Mouse (Mus musculus) MEL (cell line): Measurements from ENCODE around the gene Aox4. TPM values are rescaled to one million over a fixed set of nuclear protein-coding genes. Genes with fewer than 3 reads are reported as not detected.

ENCODE experiments used
- DNase-seq: peaks from one replicate; pipeline ENCODE4 v3.0.0; 2011; ENCODE audit warnings: low read depth, low spot score
- H3K27ac ChIP-seq: 2 replicates; pipeline ENCODE4 v1.5.1; 2012; ENCODE audit warnings: low read depth, mild to moderate bottlenecking, control low read depth, low read length, moderate library complexity; ENCODE audit not compliant: control insufficient read depth
- H3K27me3 ChIP-seq, 2 experiments: fragments of 150-350 bp in 1 of 2; sonication (generic) in 1 of 2; 2 replicates each; pipeline ENCODE4 v1.6.1; 2012; ENCODE audit warnings: low read length in 2 of 2, mild to moderate bottlenecking in 2 of 2, improper control_type of control experiment in 1 of 2, moderate library complexity in 1 of 2; ENCODE audit not compliant: insufficient read depth in 2 of 2, control insufficient read depth in 1 of 2
- H3K36me3 ChIP-seq, 2 experiments: 2 replicates each; pipeline ENCODE4 v1.6.1; 2012 to 2014; ENCODE audit warnings: low read length in 2 of 2, improper control_type of control experiment in 1 of 2, inconsistent platforms in 1 of 2, mild to moderate bottlenecking in 1 of 2; ENCODE audit not compliant: insufficient read depth in 2 of 2, control insufficient read depth in 1 of 2
- H3K4me1 ChIP-seq, 2 experiments: fragments of 150-350 bp in 1 of 2; sonication (generic) in 1 of 2; 2 replicates each; pipeline ENCODE4 v1.6.1; 2012; ENCODE audit warnings: low read length in 2 of 2, improper control_type of control experiment in 1 of 2, mild to moderate bottlenecking in 1 of 2; ENCODE audit not compliant: insufficient read depth in 2 of 2, control insufficient read depth in 1 of 2
- H3K4me3 ChIP-seq, 2 experiments: fragments of 150-350 bp in 1 of 2; sonication (generic) in 1 of 2; 2 replicates each; pipeline ENCODE4 v1.5.1; 2012; ENCODE audit warnings: low read depth in 2 of 2, low read length in 2 of 2, mild to moderate bottlenecking in 2 of 2, moderate library complexity in 2 of 2, control low read depth in 1 of 2, improper control_type of control experiment in 1 of 2; ENCODE audit not compliant: control insufficient read depth in 1 of 2, insufficient read depth in 1 of 2
- H3K79me2 ChIP-seq: 2 replicates; pipeline ENCODE4 v1.6.1; 2012; ENCODE audit warnings: mild to moderate bottlenecking, low read length, moderate library complexity; ENCODE audit not compliant: control insufficient read depth, poor library complexity, insufficient read depth
- H3K9ac ChIP-seq: 2 replicates; pipeline ENCODE4 v1.6.1; 2012; ENCODE audit warnings: low read depth, mild to moderate bottlenecking, control low read depth, low read length, moderate library complexity; ENCODE audit not compliant: control insufficient read depth, poor library complexity, severe bottlenecking
- H3K9me3 ChIP-seq: fragments of 150-350 bp; sonication (generic); replicated peaks from 2 replicates; pipeline ENCODE4 v1.6.1; 2012; ENCODE audit warnings: mild to moderate bottlenecking, low read length, improper control_type of control experiment, moderate library complexity; ENCODE audit not compliant: insufficient read depth
- CHD1 ChIP-seq: IDR thresholded peaks from 2 replicates; pipeline ENCODE4 v1.6.1; 2012; ENCODE audit warnings: low read depth, mild to moderate bottlenecking, inconsistent platforms, low read length, improper control_type of control experiment
- CTCF ChIP-seq, 3 experiments: IDR thresholded peaks in 2 of 3; conservative IDR thresholded peaks in 1 of 3; 2 replicates each; pipeline ENCODE4 v1.5.1; 2011 to 2012; ENCODE audit warnings: low read length in 3 of 3, low read depth in 2 of 3, mild to moderate bottlenecking in 2 of 3, improper control_type of control experiment in 1 of 3, inconsistent platforms in 1 of 3, mixed read lengths in 1 of 3, moderate library complexity in 1 of 3; ENCODE audit not compliant: control insufficient read depth in 1 of 3, insufficient read depth in 1 of 3, poor library complexity in 1 of 3, severe bottlenecking in 1 of 3
- ELF1 ChIP-seq: IDR thresholded peaks from 2 replicates; pipeline ENCODE4 v1.6.1; 2014; ENCODE audit warnings: low read depth, mild to moderate bottlenecking, inconsistent platforms, low read length, improper control_type of control experiment, moderate library complexity
- EP300 ChIP-seq, 2 experiments: IDR thresholded peaks; 2 replicates each; pipeline ENCODE4 v1.6.1; 2011; ENCODE audit warnings: improper control_type of control experiment in 2 of 2, low read length in 2 of 2, low read depth in 1 of 2, mild to moderate bottlenecking in 1 of 2
- MAFK ChIP-seq: IDR thresholded peaks from 2 replicates; pipeline ENCODE4 v1.6.1; 2011; ENCODE audit warnings: low read depth, mild to moderate bottlenecking, low read length, improper control_type of control experiment, borderline replicate concordance
- MXI1 ChIP-seq: IDR thresholded peaks from 2 replicates; pipeline ENCODE4 v1.6.1; 2011; ENCODE audit warnings: mild to moderate bottlenecking, low read depth, low read length, improper control_type of control experiment
- NELFE ChIP-seq: IDR thresholded peaks from 2 replicates; pipeline ENCODE4 v1.6.1; 2011; ENCODE audit warnings: low read depth, low read length, improper control_type of control experiment
- SIN3A ChIP-seq: IDR thresholded peaks from 2 replicates; pipeline ENCODE4 v1.6.1; 2012; ENCODE audit warnings: low read length, improper control_type of control experiment, inconsistent platforms
- SMC3 ChIP-seq: IDR thresholded peaks from 2 replicates; pipeline ENCODE4 v1.6.1; 2011; ENCODE audit warnings: low read depth, low read length, improper control_type of control experiment
- UBTF ChIP-seq: IDR thresholded peaks from 2 replicates; pipeline ENCODE4 v1.6.1; 2012; ENCODE audit warnings: low read depth, mild to moderate bottlenecking, inconsistent platforms, low read length, improper control_type of control experiment, moderate library complexity, borderline replicate concordance; ENCODE audit not compliant: insufficient read depth
- ZKSCAN1 ChIP-seq: IDR thresholded peaks from 2 replicates; pipeline ENCODE4 v1.6.1; 2012; ENCODE audit warnings: low read depth, mild to moderate bottlenecking, inconsistent platforms, low read length, improper control_type of control experiment, moderate library complexity
- ZNF384 ChIP-seq: IDR thresholded peaks from 2 replicates; pipeline ENCODE4 v1.6.1; 2012; ENCODE audit warnings: low read depth, mild to moderate bottlenecking, inconsistent platforms, low read length, improper control_type of control experiment
- polyA plus RNA-seq, 2 experiments: library from polyadenylated mRNA; stranded (reverse) in 1 of 2; unstranded in 1 of 2; fragments of >175 nt in 1 of 2; fragments of >200 nt in 1 of 2; gene quantifications; 2 replicates each; pipeline versions ENCODE4 v1.2.1 to v1.2.4; 2012; ENCODE audit warnings: low replicate concordance in 2 of 2, low read depth in 1 of 2; ENCODE audit not compliant: insufficient read length in 2 of 2, insufficient read depth in 1 of 2, missing spikeins in 1 of 2
- total RNA-seq: library from RNA; depleted of rRNA; stranded (reverse); fragments of 300-350 nt; gene quantifications from 2 replicates; pipeline ENCODE4 v1.2.3, GENCODE M21; 2012

The Aox4 gene
- total and polyA plus RNA-seq, 3 experiments, result not detected

DNA sequence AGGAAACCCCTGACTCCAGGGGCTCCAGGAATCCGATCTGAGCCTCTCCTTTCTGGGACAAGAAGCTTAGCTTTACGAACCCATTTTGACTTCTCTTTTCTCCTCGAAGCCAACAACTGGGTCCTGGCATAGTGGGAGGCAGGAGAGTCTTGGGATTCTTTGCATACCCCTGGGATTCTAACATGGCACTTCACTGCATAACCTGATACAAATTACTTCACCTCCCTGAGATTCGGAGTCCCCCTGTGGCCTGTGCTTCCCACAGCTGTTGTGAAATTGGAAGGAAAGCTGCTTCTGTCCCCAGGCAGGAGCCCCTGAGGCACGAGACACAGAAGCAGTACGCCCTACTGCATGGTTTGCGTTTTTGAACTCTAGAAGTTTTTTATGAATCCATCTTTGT lies 68.3 kb downstream of the Aox4 start:
- Histone ChIP-seq H3K79me2 (no peaks in the 10 kb centered on the region), H3K27ac (no peak overlapping the region), H3K4me1 (no peaks in the 10 kb centered on the region), H3K9ac (no peak overlapping the region), H3K9me3 (no peaks in the 10 kb centered on the region), H3K27me3 (peaks cover 0 to 8% of the 10 kb centered on the region in 2 experiments; a peak in 2 of 4 replicates), H3K36me3 (no peaks in the 10 kb centered on the region), H3K4me3 (no peak overlapping the region)
- no peak for DNase-seq
- no peak for TF ChIP-seq ZKSCAN1

DNA sequence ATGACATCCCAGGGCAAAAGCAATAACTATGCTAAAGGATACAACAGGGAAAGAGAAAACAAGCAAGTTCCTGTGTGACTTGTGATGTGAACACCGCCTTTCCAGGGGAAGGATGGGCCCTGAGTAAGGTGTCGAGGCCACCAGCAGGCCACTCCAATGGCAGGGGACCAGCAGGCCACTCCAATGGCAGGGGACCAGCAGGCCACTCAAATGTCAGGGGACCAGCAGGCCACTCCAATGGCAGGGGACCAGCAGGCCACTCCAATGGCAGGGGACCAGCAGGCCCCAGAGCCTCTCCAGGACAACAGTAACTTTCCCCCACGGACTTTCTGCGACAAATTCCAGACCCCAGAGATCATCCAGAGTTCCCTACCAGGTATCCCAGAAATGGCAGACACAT lies 70.2 kb downstream of the Aox4 start:
- H3K9me3 ChIP-seq, result no peaks in the 10 kb centered on the region
- H3K27me3 ChIP-seq, result peaks cover 0 to 8% of the 10 kb centered on the region in 2 experiments; a peak in 2 of 4 replicates
- no peaks in the 10 kb centered on the region for H3K79me2 ChIP-seq
- no peak overlapping the region for H3K4me3 ChIP-seq
- no peak for DNase-seq
- H3K9ac ChIP-seq, result no peak overlapping the region
- H3K27ac ChIP-seq, result no peak overlapping the region
- no peaks in the 10 kb centered on the region for H3K36me3 ChIP-seq
- H3K4me1 ChIP-seq, result no peaks in the 10 kb centered on the region
- TF ChIP-seq UBTF, result no peak

- Histone ChIP-seq H3K27ac (no peak overlapping the region), H3K36me3 (no peaks in the 10 kb centered on the region)
- TF ChIP-seq ZKSCAN1 (no peak), MAFK (peak; percentile 55; the same call in 1 of the 2 replicates)
- TF ChIP-seq, all 39 proteins: peak for 1
- H3K9me3 ChIP-seq, result no peaks in the 10 kb centered on the region
- no peak overlapping the region for H3K9ac ChIP-seq
- H3K27me3 ChIP-seq, result peaks cover 0 to 8% of the 10 kb centered on the region in 2 experiments; a peak in 2 of 4 replicates
- no peak overlapping the region for H3K4me3 ChIP-seq
- no peak for DNase-seq
- H3K4me1 ChIP-seq, result no peaks in the 10 kb centered on the region
- no peaks in the 10 kb centered on the region for H3K79me2 ChIP-seq
Measured at GRCm38 (mm10) chr1:58280939-58281624, 70.9 kb downstream of the Aox4 start.

DNA sequence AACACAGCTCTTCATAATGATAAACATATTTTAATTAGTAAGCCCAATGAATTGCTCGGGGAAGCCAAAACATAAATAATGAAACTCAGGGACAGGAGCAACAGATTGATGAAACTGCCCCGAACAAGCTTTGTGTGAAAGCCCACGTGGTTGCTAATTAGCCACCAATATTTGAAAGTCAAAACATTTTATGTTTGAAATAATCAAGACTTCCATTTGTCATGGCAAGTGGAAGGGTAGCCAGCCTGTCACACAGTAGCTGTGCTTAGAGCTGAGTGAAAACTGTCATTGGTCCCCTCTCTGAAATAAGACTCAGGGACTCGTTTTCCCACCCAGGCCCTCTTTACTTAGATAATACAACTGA lies 71.4 kb downstream of the Aox4 start:
- H3K9ac ChIP-seq, result no peak overlapping the region
- H3K27ac ChIP-seq, result no peak overlapping the region
- H3K9me3 ChIP-seq, result no peaks in the 10 kb centered on the region
- H3K27me3 ChIP-seq, result peaks cover 0 to 8% of the 10 kb centered on the region in 2 experiments; a peak in 2 of 4 replicates
- H3K4me3 ChIP-seq, result no peak overlapping the region
- no peaks in the 10 kb centered on the region for H3K4me1 ChIP-seq
- DNase-seq, result no peak
- H3K36me3 ChIP-seq, result no peaks in the 10 kb centered on the region
- no peaks in the 10 kb centered on the region for H3K79me2 ChIP-seq
- TF ChIP-seq ELF1 (no peak), MAFK (no peak), NELFE (no peak), SMC3 (no peak), ZNF384 (no peak), CTCF (IDR thresholded peaks at IDR 0.05 in 2 of 3, conservative IDR thresholded peaks at IDR 0.05 in 1 of 3; ENCODE audit: control insufficient read depth in 1 of 3, insufficient read depth in 1 of 3, low read depth in 2 of 3, low read length in 3 of 3, poor library complexity in 1 of 3, severe bottlenecking in 1 of 3) (no peak), MXI1 (no peak), SIN3A (no peak), CHD1 (no peak), EP300 (IDR thresholded peaks at IDR 0.05; ENCODE audit: low read depth in 1 of 2, low read length in 2 of 2) (no peak)
- TF ChIP-seq, all 39 proteins: peak for 0
